Comparison of ENCODE assay signal across 9 mouse cellular contexts in genomic region chr3:87562370-87562769, GRCm38 (mm10). TPM values are rescaled to one million over a fixed set of nuclear protein-coding genes. Genes with fewer than 3 reads are reported as not detected.
A peak's percentile ranks its signal among the peaks of the same experiment; 100 is the strongest.
DNase-seq lines count a peak whose midpoint lies in the region; ATAC-seq and TF ChIP-seq lines count a peak whose summit lies in the region.
"Had no signal": no experiment of that assay in that cellular context is flagged by ENCODE, and none has a peak within 500 bp of the region (broad histone marks: within the 10 kb centered on the region; RNA-seq: fewer than 3 reads in every experiment).

No protein-coding gene starts in this region.

- no peaks in the 10 kb centered on the region for H3K27me3 ChIP-seq in midbrain, embryonic 11.5 days (ENCODE audit: control insufficient read depth, insufficient read depth, low read length)
- 0 out of 2 replicates have a peak, but pooled peaks cover 3% of the 10 kb centered on the region for H3K27me3 ChIP-seq in midbrain, embryonic 15.5 days (replicated peaks)
- H3K27me3 ChIP-seq in kidney, adult 2 months (replicated peaks; ENCODE audit: control insufficient read depth, insufficient read depth, low read length): no peaks in the 10 kb centered on the region
- no peaks in the 10 kb centered on the region for H3K27me3 ChIP-seq in limb, embryonic 11.5 days (ENCODE audit: control insufficient read depth, insufficient read depth, low read length)

- ATAC-seq in midbrain, embryonic 11.5 days (ENCODE audit: low FRiP score): no peak
- ATAC-seq in midbrain, embryonic 15.5 days (replicated peaks): no peak
- 0 out of 2 replicates have a peak, but pooled peaks have one; percentile 36 for ATAC-seq in limb, embryonic 11.5 days (ENCODE audit: insufficient number of reproducible peaks, low FRiP score, low TSS enrichment, low read depth)

- no peaks in the 10 kb centered on the region for H3K36me3 ChIP-seq in midbrain, embryonic 11.5 days (ENCODE audit: control insufficient read depth, insufficient read depth, low read length)
- H3K36me3 ChIP-seq in midbrain, embryonic 15.5 days (replicated peaks): no peaks in the 10 kb centered on the region
- H3K36me3 ChIP-seq in kidney, adult 2 months (ENCODE audit: control insufficient read depth, insufficient read depth, low read length): no peaks in the 10 kb centered on the region
- H3K36me3 ChIP-seq in limb, embryonic 11.5 days (ENCODE audit: control insufficient read depth, insufficient read depth, low read length): no peaks in the 10 kb centered on the region
- H3K36me3 ChIP-seq: heart, embryonic 13.5 days had no signal

- no peak overlapping the region for H3K9ac ChIP-seq in midbrain, embryonic 11.5 days (ENCODE audit: low read length)
- no peak overlapping the region for H3K9ac ChIP-seq in midbrain, embryonic 15.5 days
- H3K9ac ChIP-seq in limb, embryonic 11.5 days (ENCODE audit: low read length): no peak overlapping the region
- H3K9ac ChIP-seq: heart, embryonic 13.5 days had no signal

- H3K9me3 ChIP-seq in midbrain, embryonic 11.5 days (ENCODE audit: control insufficient read depth, low read length): no peaks in the 10 kb centered on the region
- no peaks in the 10 kb centered on the region for H3K9me3 ChIP-seq in midbrain, embryonic 15.5 days
- H3K9me3 ChIP-seq in limb, embryonic 11.5 days (ENCODE audit: control insufficient read depth, low read length): no peaks in the 10 kb centered on the region

- H3K27ac ChIP-seq in midbrain, embryonic 11.5 days (ENCODE audit: low read depth, low read length): no peak overlapping the region
- H3K27ac ChIP-seq in midbrain, embryonic 15.5 days: no peak overlapping the region
- no peak overlapping the region for H3K27ac ChIP-seq in kidney, adult 2 months (ENCODE audit: insufficient read depth, low read depth, low read length)
- no peak overlapping the region for H3K27ac ChIP-seq in limb, embryonic 11.5 days (replicated peaks; ENCODE audit: low read depth, low read length)
- H3K27ac ChIP-seq: heart, embryonic 13.5 days had no signal

- no peak overlapping the region for H3K4me3 ChIP-seq in midbrain, embryonic 11.5 days (ENCODE audit: low read depth, low read length)
- no peak overlapping the region for H3K4me3 ChIP-seq in midbrain, embryonic 15.5 days
- no peak overlapping the region for H3K4me3 ChIP-seq in kidney, adult 2 months (ENCODE audit: insufficient read depth, low read depth, low read length)
- no peak overlapping the region for H3K4me3 ChIP-seq in limb, embryonic 11.5 days (ENCODE audit: low read depth, low read length)
- H3K4me3 ChIP-seq: heart, embryonic 13.5 days had no signal

- 5% methylated on average over 6 of the region's 6 CpGs for WGBS in midbrain, embryonic 11.5 days
- 2% methylated on average over 6 of the region's 6 CpGs for WGBS in midbrain, embryonic 15.5 days
- WGBS in kidney, adult 2 months: 2% methylated on average over 6 of the region's 6 CpGs
- WGBS in limb, embryonic 11.5 days: 3% methylated on average over 6 of the region's 6 CpGs

- H3K4me1 ChIP-seq in midbrain, embryonic 11.5 days (ENCODE audit: control insufficient read depth, insufficient read depth, low read length): peaks cover 9% of the 10 kb centered on the region
- H3K4me1 ChIP-seq in midbrain, embryonic 15.5 days: peaks cover 14% of the 10 kb centered on the region
- no peaks in the 10 kb centered on the region for H3K4me1 ChIP-seq in kidney, adult 2 months (ENCODE audit: control insufficient read depth, insufficient read depth, low read length)
- H3K4me1 ChIP-seq in limb, embryonic 11.5 days (ENCODE audit: control insufficient read depth, insufficient read depth, low read length): 0 out of 2 replicates have a peak, but pooled peaks cover 3% of the 10 kb centered on the region

- peak; percentile 99 for DNase-seq in midbrain, embryonic 11.5 days (ENCODE audit: low spot score, missing footprints)
- DNase-seq in c-Kit-positive CD71-positive TER-119-positive erythroid progenitor cells, embryonic 14.5 days (ENCODE audit: low spot score): peak; percentile 66
- peak; percentile 81 to 94 for DNase-seq in frontal cortex, postnatal 14 days (ENCODE audit: low spot score in 2 of 2)
- peak; percentile 88 for DNase-seq in kidney, adult 2 months
- DNase-seq in limb, embryonic 11.5 days (ENCODE audit: low spot score): peak; percentile 91
- peak; percentile 88 for DNase-seq in ovary, postnatal 14 days (ENCODE audit: low spot score)
- DNase-seq in thymus, postnatal 14 days: peak; percentile 85

- H3K4me2 ChIP-seq in midbrain, embryonic 11.5 days: no peak overlapping the region
- no peak overlapping the region for H3K4me2 ChIP-seq in midbrain, embryonic 15.5 days
- no peak overlapping the region for H3K4me2 ChIP-seq in limb, embryonic 11.5 days (ENCODE audit: low read depth, severe bottlenecking)
- H3K4me2 ChIP-seq: heart, embryonic 13.5 days had no signal

- TF ChIP-seq CTCF in kidney, adult 2 months (conservative IDR thresholded peaks at IDR 0.05; ENCODE audit: insufficient read depth, insufficient read length, low read depth, low read length): peak; percentile 98

- TF ChIP-seq POLR2A in kidney, adult 2 months (IDR thresholded peaks at IDR 0.05; ENCODE audit: low read depth, low read length): no peak

RNA-seq across cellular contexts. Expression of gene Etv3, which starts 37.2 kb away (rescaled TPM):
- polyA plus RNA-seq in midbrain, embryonic 11.5 days (2014; fragmentation: Nextera tagmentation; extraction: Ambion mirVana): 8.0 and 8.1 TPM in 2 replicates
- polyA plus RNA-seq in midbrain, embryonic 15.5 days (2015; fragmentation: Nextera tagmentation; extraction: Ambion mirVana): 11.3 and 11.6 TPM in 2 replicates
- polyA plus RNA-seq in kidney, adult 2 months (2012; rRNA removed): 8.4 and 9.1 TPM in 2 replicates
- 10.5 and 11.2 TPM in 2 replicates for polyA plus RNA-seq in limb, embryonic 11.5 days (2014; fragmentation: Nextera tagmentation; extraction: Ambion mirVana)

RNA-seq across cellular contexts. Expression of gene Arhgef11, which starts 55.0 kb away (rescaled TPM):
- polyA plus RNA-seq in midbrain, embryonic 11.5 days (2014; fragmentation: Nextera tagmentation; extraction: Ambion mirVana): 13.4 and 13.5 TPM in 2 replicates
- polyA plus RNA-seq in midbrain, embryonic 15.5 days (2015; fragmentation: Nextera tagmentation; extraction: Ambion mirVana): 27.9 and 28.7 TPM in 2 replicates
- polyA plus RNA-seq in kidney, adult 2 months (2012; rRNA removed): 34.7 and 35.4 TPM in 2 replicates
- polyA plus RNA-seq in limb, embryonic 11.5 days (2014; fragmentation: Nextera tagmentation; extraction: Ambion mirVana): 15.4 and 16.2 TPM in 2 replicates
